Mouse (Mus musculus) lung, postnatal 0 days (tissue): Measurements from ENCODE around the gene Hmgb1. TPM values are rescaled to one million over a fixed set of nuclear protein-coding genes. Genes with fewer than 3 reads are reported as not detected.

Source experiments
- ATAC-seq: fragments of 200-750 bp; cut with Nextera tagmentation; 2 replicates; pipeline ENCODE4 v1.8.0; 2017; ENCODE audit warnings: moderate library complexity
- DNase-seq: peaks from one replicate; pipeline ENCODE4 v3.0.0-alpha.2; 2016; ENCODE audit warnings: low spot score
- H3K27ac ChIP-seq: fragments of 300-500 bp; sonication (generic); 2 replicates; pipeline ENCODE4 v1.5.1; 2014; ENCODE audit warnings: antibody characterized with exemption, mild to moderate bottlenecking, low read length, mixed read lengths
- H3K27me3 ChIP-seq: fragments of 300-500 bp; sonication (generic); replicated peaks from 2 replicates; pipeline ENCODE4 v1.6.1; 2014; ENCODE audit warnings: low read length, mixed read lengths; ENCODE audit not compliant: insufficient read depth
- H3K36me3 ChIP-seq: fragments of 300-500 bp; sonication (generic); 2 replicates; pipeline ENCODE4 v1.6.1; 2014; ENCODE audit warnings: low read length, mixed read lengths; ENCODE audit not compliant: insufficient read depth
- H3K4me1 ChIP-seq: fragments of 300-500 bp; sonication (generic); 2 replicates; pipeline ENCODE4 v1.6.1; 2014; ENCODE audit warnings: antibody characterized with exemption, low read depth, low read length, mixed read lengths; ENCODE audit not compliant: insufficient read depth
- H3K4me2 ChIP-seq: fragments of 300-500 bp; sonication (generic); replicated peaks from 2 replicates; pipeline ENCODE4 v1.6.1; 2014; ENCODE audit warnings: low read depth, mild to moderate bottlenecking, low read length, moderate library complexity, mixed read lengths
- H3K4me3 ChIP-seq: fragments of 300-500 bp; sonication (generic); 2 replicates; pipeline ENCODE4 v1.5.1; 2014; ENCODE audit warnings: low read depth, low read length
- H3K9ac ChIP-seq: fragments of 300-500 bp; sonication (generic); replicated peaks from 2 replicates; pipeline ENCODE4 v1.6.1; 2014; ENCODE audit warnings: low read depth, mild to moderate bottlenecking
- H3K9me3 ChIP-seq: fragments of 300-500 bp; sonication (generic); 2 replicates; pipeline ENCODE4 v1.6.1; 2016; ENCODE audit warnings: low read length, mixed read lengths
- CTCF ChIP-seq: IDR thresholded peaks from 2 replicates; pipeline ENCODE4 v1.5.1; 2016; ENCODE audit warnings: antibody characterized with exemption, mild to moderate bottlenecking
- EP300 ChIP-seq: IDR thresholded peaks from 2 replicates; pipeline ENCODE4 v1.6.1; 2016; ENCODE audit warnings: antibody characterized with exemption, mild to moderate bottlenecking, control low read depth
- WGBS: fragments of 180-500 bp; shearing (Covaris S2); extraction: QIAGEN DNeasy Blood & Tissue Kit; methylation state at CpG from one replicate; pipeline ENCODE4 v1.1.7; 2014; 5-methylcytosine and 5-hydroxymethylcytosine counted together
- polyA plus RNA-seq: library from polyadenylated mRNA; unstranded; fragments of >200 nt; fragmentation: Nextera tagmentation; extraction: Ambion mirVana; gene quantifications from 2 replicates; pipeline ENCODE4 v1.2.1, GENCODE M21; 2015

Hmgb1 gene
- polyA plus RNA-seq, 1 experiment from 2014 or later: 616 TPM

- WGBS: 73% methylated on average over 7 of the region's 7 CpGs
- no peak for ATAC-seq
- Histone ChIP-seq H3K4me1 (no peaks in the 10 kb centered on the region), H3K27me3 (no peaks in the 10 kb centered on the region), H3K4me3 (no peak overlapping the region), H3K36me3 (peaks cover 33% of the 10 kb centered on the region), H3K27ac (no peak overlapping the region), H3K9ac (no peak overlapping the region), H3K9me3 (no peaks in the 10 kb centered on the region), H3K4me2 (no peak overlapping the region)
- TF ChIP-seq EP300 (no peak), CTCF (no peak)
- DNase-seq: no peak
Observed at GRCm38 (mm10) chr5:149208776-149209175, 24.5 kb upstream of the Hmgb1 start.

DNA sequence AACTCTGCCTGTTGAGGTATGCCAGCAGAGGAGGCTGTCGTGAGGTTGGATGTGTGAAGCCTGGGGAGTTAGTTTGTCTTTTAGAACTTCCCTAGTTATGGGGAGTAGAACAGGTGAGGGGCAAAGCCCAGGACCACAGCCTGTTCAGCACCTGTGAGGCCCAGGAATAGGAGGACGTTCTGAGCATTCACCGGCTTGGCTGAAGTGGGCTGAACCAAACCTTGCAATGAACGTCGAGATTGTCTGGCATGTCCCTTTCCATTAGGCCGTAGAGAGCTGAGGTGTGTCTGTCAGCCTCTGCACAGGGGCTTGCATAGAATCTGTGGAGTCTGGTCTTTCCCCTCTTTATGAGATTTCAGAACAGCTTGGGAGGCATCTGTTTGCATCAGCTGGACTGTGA is 23.4 kb upstream of the Hmgb1 start:
- H3K9ac ChIP-seq: no peak overlapping the region
- no peaks in the 10 kb centered on the region for H3K4me1 ChIP-seq
- no peak overlapping the region for H3K27ac ChIP-seq
- no peak for TF ChIP-seq EP300
- no peak for TF ChIP-seq CTCF
- no peaks in the 10 kb centered on the region for H3K9me3 ChIP-seq
- 82% methylated on average over 6 of the region's 6 CpGs for WGBS
- H3K4me2 ChIP-seq: no peak overlapping the region
- no peak for ATAC-seq
- H3K27me3 ChIP-seq: no peaks in the 10 kb centered on the region
- DNase-seq: no peak
- peaks cover 31% of the 10 kb centered on the region for H3K36me3 ChIP-seq
- H3K4me3 ChIP-seq: no peak overlapping the region

DNA sequence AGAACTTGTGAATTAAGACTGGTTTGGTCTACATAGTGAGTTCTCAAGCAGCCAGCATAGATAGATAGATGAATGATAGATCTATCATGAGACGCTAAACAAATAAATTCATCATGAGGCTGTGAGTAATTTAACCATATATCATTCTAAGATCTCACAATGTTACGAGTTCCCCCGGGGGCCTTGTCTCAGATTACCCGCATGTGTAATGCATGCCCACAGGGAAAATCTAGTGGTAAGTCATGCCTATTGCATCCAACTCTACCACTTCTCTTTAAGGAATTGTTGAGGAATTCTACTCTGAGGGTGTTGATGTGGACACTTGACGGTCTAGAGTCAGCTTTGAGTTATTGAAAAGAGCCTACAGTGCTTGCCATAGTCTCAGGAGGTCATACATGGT is 22.0 kb upstream of the Hmgb1 start:
- Histone ChIP-seq H3K27me3 (no peaks in the 10 kb centered on the region), H3K36me3 (peaks cover 30% of the 10 kb centered on the region), H3K27ac (no peak overlapping the region), H3K9me3 (no peaks in the 10 kb centered on the region), H3K4me2 (no peak overlapping the region), H3K9ac (no peak overlapping the region), H3K4me3 (no peak overlapping the region), H3K4me1 (no peaks in the 10 kb centered on the region)
- no peak for ATAC-seq
- TF ChIP-seq CTCF: no peak
- no peak for TF ChIP-seq EP300
- 93% methylated on average over 5 of the region's 5 CpGs for WGBS
- DNase-seq: no peak

DNA sequence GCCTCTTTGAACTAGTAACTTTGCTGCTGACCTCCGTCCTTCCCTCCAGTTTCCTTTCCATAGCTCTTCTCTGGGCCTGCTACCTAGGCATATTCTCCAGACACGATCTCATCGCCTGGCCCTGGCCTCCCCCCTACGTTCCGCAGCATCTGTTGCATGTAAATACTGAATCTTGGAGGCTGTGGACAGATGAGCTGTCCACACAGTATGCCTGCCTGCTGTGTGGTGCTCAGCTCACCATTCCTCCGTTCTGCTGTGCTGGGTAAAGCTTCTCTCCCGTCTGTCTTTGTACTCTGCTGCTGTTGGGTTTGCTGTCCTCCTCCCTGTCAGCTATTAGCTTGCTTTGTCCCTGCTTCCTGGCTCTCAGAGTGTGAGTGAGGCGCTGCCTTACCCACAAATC is 21.0 kb upstream of the Hmgb1 start:
- no peak overlapping the region for H3K4me3 ChIP-seq
- H3K4me2 ChIP-seq: no peak overlapping the region
- 84% methylated on average over 8 of the region's 8 CpGs for WGBS
- DNase-seq (no peak), ATAC-seq (no peak)
- H3K9me3 ChIP-seq: no peaks in the 10 kb centered on the region
- peaks cover 21% of the 10 kb centered on the region for H3K36me3 ChIP-seq
- H3K9ac ChIP-seq: no peak overlapping the region
- H3K4me1 ChIP-seq: no peaks in the 10 kb centered on the region
- no peak overlapping the region for H3K27ac ChIP-seq
- H3K27me3 ChIP-seq: no peaks in the 10 kb centered on the region
- no peak for TF ChIP-seq CTCF
- TF ChIP-seq EP300: no peak

DNA sequence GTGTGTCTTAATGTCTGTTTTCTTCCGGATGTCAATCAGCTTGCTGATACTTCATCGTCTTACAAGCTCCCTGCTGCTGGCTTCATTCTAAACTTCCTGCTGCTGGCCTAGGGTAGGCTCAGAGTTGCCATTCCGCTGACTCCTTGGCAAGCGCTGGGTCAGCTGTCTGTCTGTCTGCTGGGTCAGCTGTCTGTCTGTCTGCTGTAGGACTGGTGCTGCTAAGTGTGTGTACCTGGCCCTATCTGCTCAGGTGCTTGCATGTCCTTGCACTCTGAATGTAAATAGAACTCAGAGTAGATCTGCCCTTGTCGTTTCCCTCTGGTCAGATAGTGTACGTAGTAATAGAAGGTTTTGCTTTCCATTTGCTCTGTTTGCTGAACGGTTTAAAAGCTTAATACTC is 20.5 kb upstream of the Hmgb1 start:
- ATAC-seq: no peak
- H3K36me3 ChIP-seq: peaks cover 19% of the 10 kb centered on the region
- no peak for TF ChIP-seq CTCF
- no peak for TF ChIP-seq EP300
- no peak for DNase-seq
- 88% methylated on average over 7 of the region's 7 CpGs for WGBS
- H3K9me3 ChIP-seq: no peaks in the 10 kb centered on the region
- H3K4me3 ChIP-seq: no peak overlapping the region
- H3K27me3 ChIP-seq: no peaks in the 10 kb centered on the region
- H3K27ac ChIP-seq: no peak overlapping the region
- no peak overlapping the region for H3K9ac ChIP-seq
- no peaks in the 10 kb centered on the region for H3K4me1 ChIP-seq
- H3K4me2 ChIP-seq: no peak overlapping the region

- H3K9ac ChIP-seq: no peak overlapping the region
- DNase-seq (no peak), ATAC-seq (no peak)
- peaks cover 21% of the 10 kb centered on the region for H3K36me3 ChIP-seq
- no peak overlapping the region for H3K4me2 ChIP-seq
- H3K4me1 ChIP-seq: no peaks in the 10 kb centered on the region
- TF ChIP-seq CTCF (no peak), EP300 (no peak)
- H3K27ac ChIP-seq: no peak overlapping the region
- H3K27me3 ChIP-seq: no peaks in the 10 kb centered on the region
- WGBS: 78% methylated on average over 4 of the region's 4 CpGs
- no peak overlapping the region for H3K4me3 ChIP-seq
- no peaks in the 10 kb centered on the region for H3K9me3 ChIP-seq
Observed at GRCm38 (mm10) chr5:149203796-149204375, 19.6 kb upstream of the Hmgb1 start.

DNA sequence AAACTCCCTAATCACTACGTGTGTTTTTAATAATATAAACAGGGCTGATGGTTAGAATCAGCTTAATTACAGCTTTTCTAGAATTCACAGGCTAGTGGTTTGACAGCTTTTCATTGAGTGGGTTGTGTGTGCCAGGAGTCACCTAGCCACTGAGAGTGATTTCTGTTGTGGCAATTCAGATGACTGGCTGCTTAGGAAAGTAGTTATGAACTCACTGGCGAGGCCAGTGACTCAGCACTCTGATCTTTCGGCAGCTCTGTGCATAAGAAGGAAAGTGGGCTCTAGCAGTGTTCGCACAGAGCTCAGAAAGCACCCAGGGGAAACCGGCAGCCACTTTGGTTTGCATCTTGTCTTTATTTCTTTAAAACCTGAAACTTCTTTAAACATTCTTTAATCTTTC is 18.7 kb upstream of the Hmgb1 start:
- no peak for DNase-seq
- H3K27ac ChIP-seq: no peak overlapping the region
- 70% methylated on average over 5 of the region's 5 CpGs for WGBS

More for the DNA sequence above, 18.7 kb upstream of the Hmgb1 start:
- TF ChIP-seq CTCF (no peak), EP300 (no peak)
- H3K36me3 ChIP-seq: peaks cover 21% of the 10 kb centered on the region
- no peak overlapping the region for H3K4me3 ChIP-seq
- no peak overlapping the region for H3K9ac ChIP-seq
- no peaks in the 10 kb centered on the region for H3K27me3 ChIP-seq
- ATAC-seq: no peak
- no peaks in the 10 kb centered on the region for H3K9me3 ChIP-seq
- H3K4me2 ChIP-seq: no peak overlapping the region
- no peaks in the 10 kb centered on the region for H3K4me1 ChIP-seq
